Mouse (Mus musculus): ENCODE data around the gene Ptpa.

Gene Ptpa

DNA sequence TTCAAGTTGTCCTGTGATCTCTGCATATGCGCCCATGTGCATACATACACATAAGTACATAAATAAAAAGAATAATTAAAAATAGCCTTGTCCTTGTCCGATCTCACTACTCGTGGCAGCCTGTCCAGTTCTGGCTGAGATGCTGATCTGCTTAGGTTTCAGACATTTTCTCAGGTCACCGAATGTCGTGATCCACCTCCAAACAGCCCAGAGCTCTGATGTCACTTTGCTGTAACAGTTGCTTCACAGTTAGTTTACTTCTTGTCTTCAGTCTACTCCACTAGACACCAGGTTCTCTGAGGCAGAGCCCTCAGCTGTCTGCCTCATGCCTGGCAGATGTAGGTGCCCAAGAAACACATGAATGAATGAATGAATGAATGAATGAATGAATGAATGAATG is 48.6 kb downstream of the Ptpa start:
- no peak for DNase-seq (ENCODE audit: low spot score in 2 of 2)

DNA sequence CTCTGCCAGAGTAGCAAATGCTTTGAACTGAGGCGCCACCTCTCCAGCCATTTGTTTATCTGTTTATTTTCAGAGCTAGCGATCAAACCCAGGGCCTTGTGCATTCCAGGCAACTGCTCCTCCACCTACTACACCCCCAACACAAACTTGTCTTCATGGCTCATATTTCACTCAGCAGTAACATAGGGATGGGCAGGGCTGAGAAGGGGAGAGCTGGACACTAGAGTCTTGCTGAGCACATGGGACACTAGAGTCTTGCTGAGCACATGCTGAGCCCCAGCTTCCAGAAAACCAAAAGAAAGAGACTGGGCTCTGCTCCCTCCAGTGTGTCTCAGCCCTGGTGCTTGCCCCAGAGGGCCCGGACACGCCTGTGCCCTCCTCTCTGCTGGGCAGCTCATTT is 50.9 kb downstream of the Ptpa start:
- no peak for DNase-seq (ENCODE audit: low spot score in 2 of 2)

DNA sequence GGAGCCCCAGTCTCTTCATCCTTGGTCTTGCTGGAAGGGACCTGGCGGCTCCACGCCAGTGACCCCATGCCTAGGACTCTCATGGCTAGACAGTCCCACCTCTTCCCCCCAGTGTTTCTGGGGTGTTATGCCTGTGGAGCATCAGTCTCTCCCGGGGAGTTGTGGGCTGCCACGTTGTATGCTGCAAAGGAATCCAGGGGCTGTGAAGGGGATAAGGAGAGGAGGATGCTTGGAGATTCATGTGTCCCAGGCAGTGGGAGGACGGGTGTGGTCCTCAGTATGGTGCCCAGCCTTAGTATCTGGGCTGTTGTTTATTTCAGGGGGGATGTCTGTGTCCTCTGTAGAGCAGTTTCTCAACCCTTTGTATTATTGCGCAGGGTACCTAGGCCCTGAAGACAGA is 53.2 kb downstream of the Ptpa start:
- no peak for DNase-seq (ENCODE audit: low spot score in 2 of 2)

DNA sequence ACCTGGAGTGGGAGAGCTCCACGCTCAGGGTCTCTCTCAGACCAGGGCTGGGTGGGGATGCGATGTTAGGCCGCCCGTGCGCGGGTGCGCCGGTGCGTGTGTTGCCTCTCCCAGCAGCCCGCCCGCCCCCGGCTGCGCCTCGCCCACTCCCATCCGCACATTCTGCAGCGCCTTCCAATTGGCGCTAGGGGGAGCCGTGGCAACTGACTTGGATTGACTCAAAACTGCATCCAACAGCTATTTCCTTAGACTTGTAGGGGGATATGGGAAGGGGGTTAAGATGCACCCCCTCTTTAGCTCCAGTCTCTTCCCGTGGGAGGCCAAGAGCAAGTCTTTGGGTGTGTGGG is 53.9 kb downstream of the Ptpa start:
- peak; percentile 60 to 87 for DNase-seq (ENCODE audit: low spot score in 2 of 2)

DNA sequence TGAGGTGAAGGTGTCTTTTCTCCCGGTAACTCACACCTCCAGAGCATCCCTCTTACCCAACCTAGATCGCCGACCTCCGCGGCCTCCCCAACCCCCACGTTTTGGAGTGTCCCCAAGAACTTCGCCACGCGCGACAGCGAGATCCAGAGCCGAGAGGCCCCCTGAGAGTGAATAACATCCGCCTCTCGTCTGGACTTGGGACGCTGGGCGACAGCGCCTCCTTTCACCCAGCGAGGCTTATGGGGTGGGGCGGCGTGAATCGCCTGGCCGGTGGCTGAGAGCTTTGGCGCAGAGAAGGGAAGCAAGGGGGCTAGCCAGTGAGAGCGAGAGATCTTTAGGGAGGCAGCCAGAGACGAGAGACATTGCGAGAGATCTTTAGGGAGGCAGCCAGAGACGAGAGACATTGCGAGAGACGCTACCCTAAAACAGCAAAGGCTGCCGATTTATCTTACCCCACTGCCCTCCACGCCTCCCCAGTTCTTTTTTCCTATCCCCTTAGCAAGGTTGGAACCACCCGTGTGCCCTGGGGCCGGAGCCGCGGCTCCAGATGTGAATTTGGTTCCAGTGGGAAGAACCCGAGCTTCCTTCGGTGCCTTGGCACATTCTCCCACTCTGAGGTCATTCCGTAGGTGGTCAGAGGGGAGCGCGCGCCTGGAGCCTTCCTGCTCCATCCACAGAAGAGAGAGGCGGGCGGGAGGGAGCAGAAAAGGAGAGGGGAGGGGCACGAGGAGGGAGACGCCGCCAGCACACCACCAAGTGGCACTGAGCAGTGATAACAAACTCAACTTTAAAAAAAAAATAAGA is 54.5 kb downstream of the Ptpa start:
- peak in 1 of 2 experiments; percentile 43 for DNase-seq (ENCODE audit: low spot score in 2 of 2)

DNA sequence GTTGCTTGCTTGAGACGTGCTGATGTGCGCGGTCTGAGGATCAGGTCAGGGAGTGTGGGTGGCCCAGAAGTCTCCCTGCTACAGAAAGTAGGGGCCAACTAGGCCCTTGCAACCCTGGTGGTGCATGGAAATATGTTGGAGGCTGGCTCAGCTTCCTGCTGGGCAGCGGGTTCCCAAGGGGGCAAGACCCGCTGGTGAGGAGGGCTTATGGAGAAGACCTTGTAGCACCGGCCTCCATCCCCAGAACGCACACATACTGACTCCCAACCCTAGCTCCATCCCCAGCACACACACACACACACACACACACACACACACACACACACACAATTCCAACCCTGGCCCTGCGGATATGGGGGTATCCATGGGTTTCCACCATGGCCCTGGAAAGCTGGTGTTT is 55.2 kb downstream of the Ptpa start:
- DNase-seq (ENCODE audit: low spot score in 2 of 2), result no peak

DNA sequence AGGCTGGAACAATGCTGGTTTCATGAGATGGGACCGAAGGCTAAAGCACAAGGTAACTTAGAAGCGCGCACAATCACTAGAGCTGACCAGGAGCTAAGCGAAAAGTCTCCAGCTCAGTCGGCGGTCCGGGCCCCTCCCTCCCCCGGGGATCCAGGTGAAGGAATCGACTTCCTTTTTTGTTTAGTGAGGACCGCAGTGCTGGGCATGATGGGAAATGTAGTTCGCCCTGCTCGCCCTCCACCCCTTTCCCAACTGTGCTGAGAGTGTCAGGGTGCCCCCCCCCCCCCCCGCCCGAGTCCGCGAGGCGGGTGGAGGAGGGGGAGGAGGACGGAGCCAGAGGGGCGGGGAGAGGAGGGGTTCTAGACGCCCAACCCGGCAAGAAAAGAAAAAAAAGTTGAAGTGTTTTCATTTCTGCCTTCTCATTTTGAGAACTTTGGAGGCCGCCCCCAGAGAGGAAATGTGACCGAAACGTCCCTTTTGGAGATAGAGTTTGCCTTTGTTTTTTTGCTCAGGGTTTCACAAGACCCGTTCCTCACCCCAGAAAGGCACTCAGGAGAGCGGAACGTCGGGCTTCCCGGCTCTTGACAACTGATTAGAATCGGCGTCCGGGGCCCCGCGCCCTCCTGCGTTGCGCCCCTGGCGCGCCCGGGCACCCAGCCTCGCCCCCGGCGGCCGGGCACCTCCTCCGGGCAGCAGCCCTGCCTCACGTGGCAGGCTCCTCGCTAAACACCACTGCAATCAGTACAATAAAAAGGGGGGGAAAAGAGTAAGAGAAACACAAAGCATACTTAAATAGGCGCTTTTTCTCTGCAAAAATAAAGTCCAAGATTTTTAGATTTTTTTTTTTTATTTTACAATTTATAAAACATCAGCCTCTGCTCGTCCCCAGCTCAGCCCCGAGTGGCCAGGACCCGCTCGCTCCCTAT is 56.2 kb downstream of the Ptpa start:
- peak; percentile 52 to 60 for DNase-seq (ENCODE audit: low spot score in 2 of 2)

DNA sequence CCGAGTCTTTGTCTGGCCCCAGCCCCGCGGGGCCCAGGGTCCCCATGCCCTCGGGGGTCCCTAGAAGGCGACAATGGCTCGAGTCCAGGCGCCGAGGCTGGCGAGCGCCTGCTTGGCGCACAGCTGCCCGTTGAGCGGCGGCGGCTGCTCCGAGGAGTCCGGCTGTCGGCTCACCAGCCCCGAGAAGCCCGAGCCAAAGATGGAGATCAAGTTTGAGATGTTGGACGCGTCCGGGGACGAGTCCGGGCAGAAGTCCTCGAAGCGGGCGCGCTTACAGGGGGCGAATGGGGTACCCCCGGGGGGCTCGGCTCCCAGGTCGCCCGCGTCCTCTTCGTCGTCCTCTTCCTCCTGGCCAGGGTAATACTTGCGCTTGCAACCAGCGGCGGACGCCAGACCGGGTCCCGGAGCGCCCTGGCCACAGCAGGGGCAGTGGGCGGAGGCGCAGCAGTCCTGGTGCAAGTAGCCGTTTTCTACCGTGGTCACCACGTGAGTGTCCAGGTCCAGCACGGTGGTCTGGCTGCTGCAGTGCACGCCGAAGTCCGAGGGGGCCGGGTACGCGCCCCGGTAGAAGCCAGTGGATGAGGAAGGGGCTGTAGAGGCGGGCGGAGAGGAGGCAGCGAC is 57.0 kb downstream of the Ptpa start:
- no peak for DNase-seq (ENCODE audit: low spot score in 2 of 2)

DNA sequence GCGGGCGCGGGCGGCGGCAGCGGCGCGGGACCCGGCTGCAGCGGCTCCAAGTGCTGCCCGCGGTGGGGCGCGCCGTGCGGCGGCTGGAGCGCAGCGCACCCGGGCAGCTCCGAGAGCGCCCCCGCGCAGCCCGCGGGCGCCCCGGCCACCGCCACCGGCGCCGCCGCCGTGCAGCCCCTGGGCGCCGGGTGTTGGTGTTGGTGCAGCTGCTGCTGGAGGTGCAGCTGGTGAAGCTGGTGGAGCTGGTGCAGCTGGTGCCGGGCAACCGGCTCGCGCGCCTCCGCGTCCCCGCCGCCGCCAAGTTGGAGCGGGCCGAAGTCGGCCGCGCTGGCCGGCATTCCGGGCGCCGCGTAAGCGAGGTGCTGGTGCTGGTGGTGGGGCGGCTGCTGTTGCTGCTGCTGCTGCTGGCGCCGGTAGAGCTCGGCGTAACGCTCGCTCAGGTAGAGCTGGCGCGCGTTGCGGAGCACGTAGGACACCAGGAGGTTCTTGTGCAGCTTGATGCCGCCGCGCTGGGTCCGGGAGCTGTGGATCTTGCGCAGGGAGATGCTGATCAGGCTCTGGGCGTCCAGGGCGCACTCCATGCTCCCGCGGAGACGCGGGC is 57.7 kb downstream of the Ptpa start:
- peak in 1 of 2 experiments; percentile 37 for DNase-seq (ENCODE audit: low spot score in 2 of 2)

DNA sequence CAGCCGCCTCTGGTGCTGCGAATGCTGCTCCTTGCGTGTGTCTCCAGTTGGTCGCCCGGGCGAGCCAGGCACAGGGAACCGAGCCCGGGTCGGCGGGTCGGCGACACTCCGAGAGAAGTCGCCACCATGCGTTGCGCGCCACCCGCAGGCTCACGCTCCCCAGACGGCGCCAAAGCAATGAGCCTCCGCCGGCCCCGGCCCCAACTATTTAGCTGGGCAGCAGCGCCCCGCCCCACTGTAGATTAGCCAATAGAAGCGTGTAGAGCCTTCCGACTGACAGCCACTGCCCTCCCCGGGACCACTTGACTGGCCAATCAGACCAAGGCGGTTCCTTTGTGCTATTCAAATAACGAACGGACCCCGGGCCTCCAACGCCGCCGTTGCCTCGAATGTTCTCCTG is 58.2 kb downstream of the Ptpa start, which contains the start of gene Ier5l:
Gene Ier5l, minus strand, starts transcription at position 181 of the 400 bp plus-strand sequence.
- peak; percentile 94 to 95 for DNase-seq (ENCODE audit: low spot score in 2 of 2)

DNA sequence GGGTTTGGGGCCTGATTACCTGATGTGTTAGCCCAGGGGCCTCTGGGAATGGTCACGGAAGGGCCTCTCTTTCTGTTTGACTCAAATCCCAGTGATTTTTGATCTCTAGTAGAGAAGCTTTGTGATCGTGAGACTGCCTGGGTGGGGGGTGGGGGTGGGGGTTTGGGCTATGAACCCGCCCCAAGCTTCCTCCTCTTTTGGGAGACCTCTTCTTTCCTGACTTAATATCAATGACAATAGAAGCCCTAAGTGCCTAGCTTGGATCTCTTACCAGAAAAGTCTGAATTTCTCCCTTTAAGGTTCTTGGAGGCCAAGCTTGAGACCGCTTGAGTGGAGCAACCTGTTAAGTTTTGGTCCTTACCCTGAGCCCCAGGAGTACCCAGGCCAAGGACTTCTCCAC is 58.9 kb downstream of the Ptpa start:
- DNase-seq (ENCODE audit: low spot score in 2 of 2), result no peak

DNA sequence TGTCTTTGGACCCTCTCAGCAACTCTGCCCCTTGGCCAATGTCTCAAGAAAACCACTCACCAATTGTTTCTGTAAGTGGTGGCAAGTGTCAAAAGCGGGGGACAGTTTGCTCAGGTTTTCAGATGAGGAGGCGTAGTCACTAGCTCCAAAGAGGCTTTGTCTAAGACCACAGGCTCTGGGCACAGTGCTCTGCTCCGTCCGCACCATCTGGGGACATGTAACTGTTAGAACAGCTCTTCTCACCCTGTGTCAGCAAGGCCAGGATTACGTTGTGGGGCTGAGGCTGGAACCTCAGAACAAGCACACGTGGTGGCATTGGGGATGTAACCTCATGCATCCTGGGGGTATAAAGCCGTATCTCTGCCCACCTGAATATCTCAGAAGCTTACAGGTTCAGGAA is 59.6 kb downstream of the Ptpa start:
- DNase-seq (ENCODE audit: low spot score in 2 of 2), result no peak

DNA sequence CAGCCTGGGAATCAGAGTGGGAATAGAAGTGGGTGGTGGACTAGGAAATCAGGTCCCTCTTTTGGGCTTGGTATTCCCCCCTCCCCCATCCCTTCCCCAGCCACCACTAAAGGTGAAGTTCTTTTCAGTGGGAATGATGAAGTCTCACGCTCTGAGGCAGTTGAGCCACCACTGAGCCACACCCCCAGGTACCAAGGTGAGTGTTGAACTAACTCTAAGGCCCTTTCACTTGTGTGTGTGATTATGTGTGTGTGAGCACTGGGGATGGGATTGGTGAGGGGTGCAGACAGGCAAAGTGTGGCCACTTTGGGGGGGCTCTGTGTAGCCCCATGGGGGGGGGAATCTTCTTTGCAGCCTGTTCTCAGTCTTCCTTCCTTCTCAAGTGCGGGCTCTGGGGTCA is 60.4 kb downstream of the Ptpa start:
- DNase-seq (ENCODE audit: low spot score in 2 of 2), result no peak

DNA sequence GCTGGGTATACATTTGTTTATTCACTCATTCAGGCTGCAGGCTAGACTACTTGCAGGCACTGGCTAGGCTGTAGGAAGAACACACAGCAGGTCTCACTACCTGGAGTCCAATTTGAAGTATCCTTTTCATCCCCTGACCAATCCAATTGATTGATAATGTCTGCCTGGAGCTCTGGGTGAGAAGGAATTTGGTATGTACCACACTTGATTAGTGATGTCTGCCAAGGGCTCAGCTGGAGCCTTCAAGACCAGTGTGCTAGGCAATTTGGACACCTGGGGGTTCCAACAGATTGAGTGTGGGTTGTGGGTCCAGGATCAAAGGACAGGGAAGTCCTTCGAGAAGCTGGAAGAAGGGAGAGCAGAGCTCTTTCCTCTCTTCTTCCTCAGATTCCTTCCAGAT is 62.7 kb downstream of the Ptpa start:
- no peak for DNase-seq (ENCODE audit: low spot score in 2 of 2)

DNA sequence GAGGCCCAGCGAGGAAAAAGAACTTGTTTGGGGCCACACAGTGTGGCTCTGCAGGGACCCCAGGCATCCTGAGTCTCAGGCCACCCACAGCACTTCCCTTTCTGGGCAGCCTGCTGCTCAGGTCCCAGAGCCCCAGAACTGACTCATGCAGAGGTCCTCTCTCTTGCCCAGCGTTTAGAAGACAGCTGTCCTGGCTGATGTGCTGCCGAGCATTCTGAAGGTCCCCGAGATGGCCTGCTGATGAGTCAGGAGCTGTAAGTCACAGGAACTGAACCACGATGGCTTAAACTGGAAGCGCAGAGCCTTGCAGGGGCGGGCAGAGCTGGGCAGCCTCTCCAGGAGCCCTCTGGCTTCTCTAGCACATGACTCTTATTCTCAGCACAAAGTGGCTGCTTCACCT is 71.8 kb downstream of the Ptpa start:
- no peak for DNase-seq (ENCODE audit: low spot score in 2 of 2)

DNA sequence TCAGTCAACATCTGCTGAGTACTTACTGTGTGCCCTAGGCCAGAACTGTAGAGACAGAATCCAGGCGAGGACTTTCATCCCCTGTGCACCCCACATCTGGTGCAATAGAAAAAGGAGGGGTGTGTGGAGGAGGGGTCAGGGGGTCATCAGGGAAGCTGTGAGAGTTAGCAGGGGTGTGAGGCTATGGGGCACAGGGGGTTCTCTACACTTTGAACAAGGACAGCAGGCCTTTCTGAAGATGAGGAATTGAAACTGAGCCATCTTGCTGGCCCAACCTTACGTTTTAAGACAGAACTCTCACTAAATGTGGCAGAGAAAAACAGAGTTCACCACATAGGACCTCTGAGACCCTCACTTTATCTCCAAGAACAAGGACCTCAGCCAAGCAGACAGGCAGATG is 74.5 kb downstream of the Ptpa start:
- DNase-seq (ENCODE audit: low spot score in 2 of 2), result no peak

DNA sequence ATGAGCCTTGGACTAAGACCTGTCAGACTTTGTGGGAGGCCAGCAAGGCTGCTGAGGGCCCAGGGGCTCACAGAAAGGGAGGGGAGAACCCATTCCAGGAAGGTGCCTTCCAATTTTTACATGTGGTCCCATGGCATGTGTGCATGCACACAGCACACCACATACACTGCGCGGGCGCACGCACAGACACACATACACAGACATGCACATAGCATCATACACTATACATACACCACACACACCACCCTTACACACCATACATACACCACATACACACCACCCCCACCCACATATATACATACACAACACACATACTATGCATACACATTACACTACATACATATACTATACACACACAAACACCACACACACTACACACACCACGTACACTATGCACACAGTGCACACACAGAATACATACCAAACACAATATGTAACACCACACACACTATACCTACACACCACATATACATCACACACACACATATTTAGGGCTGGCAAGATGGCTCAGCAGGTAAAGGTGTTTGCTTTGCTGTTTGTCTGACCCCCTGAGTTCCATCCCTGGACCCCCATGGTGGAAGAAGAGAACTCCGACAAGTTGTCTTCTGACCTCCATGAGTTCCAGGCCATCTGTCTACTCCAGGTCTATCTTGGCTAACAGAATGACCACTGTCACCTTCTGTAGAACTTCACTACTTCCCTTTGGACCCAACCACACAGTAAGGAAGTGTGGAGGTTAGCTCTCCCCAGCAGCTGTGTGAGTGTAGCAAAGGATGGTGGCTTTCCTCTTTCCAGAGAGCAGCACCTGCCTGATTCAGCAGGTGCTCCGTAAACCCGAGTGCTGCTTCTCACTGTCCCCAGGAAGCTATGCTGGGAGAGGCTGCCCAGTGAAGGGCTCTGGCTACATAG is 79.4 kb downstream of the Ptpa start:
- no peak for DNase-seq (ENCODE audit: low spot score in 2 of 2)

DNA sequence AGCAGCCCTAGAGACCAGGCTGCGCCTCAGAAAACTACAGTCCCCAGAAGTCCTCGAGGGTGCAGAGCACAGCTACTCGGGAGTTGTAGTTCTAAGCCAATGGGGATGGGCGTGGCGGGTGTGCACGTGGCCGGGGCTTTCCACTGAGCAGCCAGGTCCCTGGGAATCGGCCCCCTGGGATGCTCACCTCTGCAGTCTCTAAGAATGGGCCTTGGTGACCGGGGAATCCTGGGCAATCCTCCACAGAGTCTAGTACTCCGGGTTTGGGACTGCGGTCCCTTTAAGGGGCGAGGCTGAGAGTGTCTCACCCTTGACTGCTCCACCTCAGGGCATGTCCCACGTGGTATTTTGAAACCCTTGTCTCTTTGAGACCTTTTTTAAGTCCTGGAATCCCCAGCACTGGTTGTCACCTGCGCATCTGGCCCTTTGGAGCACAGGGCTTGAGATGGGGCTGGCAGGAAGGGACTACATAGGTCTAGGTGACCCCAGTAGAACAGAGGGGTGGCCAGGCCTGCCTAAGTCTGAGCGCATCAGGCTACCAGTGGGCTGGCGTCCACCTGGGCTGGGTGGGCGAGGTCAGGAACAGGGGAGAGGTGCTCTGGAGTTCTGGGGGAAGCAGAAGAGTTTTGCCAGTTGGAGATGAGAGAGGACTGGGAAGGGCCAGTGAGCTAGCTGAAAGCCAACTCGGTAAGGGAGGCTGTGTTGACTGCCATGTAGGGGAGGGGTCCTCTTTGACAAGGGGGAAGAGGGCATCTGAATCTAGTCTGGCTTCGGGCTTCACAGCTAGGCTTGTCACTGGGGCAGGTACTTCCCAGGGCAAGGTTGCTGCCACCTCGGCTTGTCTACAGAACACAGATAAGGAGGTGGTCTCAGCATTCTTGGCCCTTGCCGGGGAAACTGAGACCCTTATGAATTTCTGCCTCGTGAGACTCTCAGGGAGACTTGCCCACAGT is 80.3 kb downstream of the Ptpa start:
- peak in 1 of 2 experiments; percentile 36 for DNase-seq (ENCODE audit: low spot score in 2 of 2)

All from frontal cortex, postnatal 25 days (tissue).